Mouse (Mus musculus) spleen, adult 2 months (tissue): ENCODE results near the gene Ccdc134. TPM values are rescaled to one million over a fixed set of nuclear protein-coding genes. Genes with fewer than 3 reads are reported as not detected.

Source experiments
- DNase-seq, 2 experiments: peaks; one replicate each; pipeline versions ENCODE4 v3.0.0 to v3.0.0-alpha.2; 2012 to 2021; ENCODE audit warnings: low spot score in 2 of 2, low read depth in 1 of 2
- H3K27ac ChIP-seq: fragments of 200-500 bp; 2 replicates; pipeline ENCODE4 v1.5.1; 2012; ENCODE audit warnings: low read length, inconsistent platforms; ENCODE audit not compliant: insufficient read depth
- H3K27me3 ChIP-seq: fragments of 200-500 bp; 2 replicates; pipeline ENCODE4 v1.6.1; 2012; ENCODE audit warnings: mild to moderate bottlenecking, moderate library complexity, low read length, inconsistent platforms; ENCODE audit not compliant: control insufficient read depth, insufficient read depth
- H3K36me3 ChIP-seq: fragments of 200-500 bp; 2 replicates; pipeline ENCODE4 v1.6.1; 2012; ENCODE audit warnings: mild to moderate bottlenecking, low read length, inconsistent platforms; ENCODE audit not compliant: control insufficient read depth, insufficient read depth
- H3K4me1 ChIP-seq: fragments of 200-500 bp; 2 replicates; pipeline ENCODE4 v1.6.1; 2011; ENCODE audit warnings: inconsistent platforms; ENCODE audit not compliant: control insufficient read depth, insufficient read depth, insufficient read length
- H3K4me3 ChIP-seq: fragments of 200-500 bp; 2 replicates; pipeline ENCODE4 v1.5.1; 2011; ENCODE audit warnings: mild to moderate bottlenecking, inconsistent platforms; ENCODE audit not compliant: insufficient read depth, insufficient read length; ENCODE audit errors: extremely low read depth
- CTCF ChIP-seq: fragments of 200-500 bp; IDR thresholded peaks from 2 replicates; pipeline ENCODE4 v1.5.1; 2011; ENCODE audit warnings: mild to moderate bottlenecking, inconsistent platforms; ENCODE audit not compliant: insufficient read depth, insufficient read length, insufficient replicate concordance; ENCODE audit errors: extremely low read depth
- POLR2A ChIP-seq: fragments of 200-500 bp; IDR thresholded peaks from 2 replicates; pipeline ENCODE4 v1.6.1; 2011; ENCODE audit warnings: low read depth, low read length, inconsistent platforms
- WGBS: fragments of 180-500 bp; shearing (Covaris S2); methylation state at CpG from one replicate; pipeline ENCODE4 v1.1.7; 2018; 5-methylcytosine and 5-hydroxymethylcytosine counted together
- polyA plus RNA-seq: library from polyadenylated mRNA; depleted of rRNA; stranded (reverse); fragments of >200 nt; gene quantifications from 2 replicates; pipeline ENCODE4 v1.2.3, GENCODE M21; 2012

Gene Ccdc134
- polyA plus RNA-seq, 1 experiment: 16.7 TPM

- H3K4me3 ChIP-seq: no peak overlapping the region
- no peaks in the 10 kb centered on the region for H3K27me3 ChIP-seq
- DNase-seq: no peak
- 35% methylated on average over 10 of the region's 10 CpGs for WGBS
- H3K27ac ChIP-seq: peak overlapping the region; percentile 56; the same call in 1 of the 2 replicates
- no peak for TF ChIP-seq POLR2A
- no peak for TF ChIP-seq CTCF
- peaks cover 39% of the 10 kb centered on the region for H3K4me1 ChIP-seq
- H3K36me3 ChIP-seq: no peaks in the 10 kb centered on the region
Observed at GRCm38 (mm10) chr15:82156902-82157301, 29.2 kb downstream of the Ccdc134 start.

GRCm38 (mm10) chr15:82158243-82159035, 30.7 kb downstream of the Ccdc134 start:
- no peak overlapping the region for H3K27ac ChIP-seq
- no peaks in the 10 kb centered on the region for H3K36me3 ChIP-seq
- no peak for TF ChIP-seq POLR2A
- TF ChIP-seq CTCF: no peak
- H3K4me1 ChIP-seq: peaks cover 42% of the 10 kb centered on the region
- no peak overlapping the region for H3K4me3 ChIP-seq
- DNase-seq: no peak
- no peaks in the 10 kb centered on the region for H3K27me3 ChIP-seq
- WGBS: 80% methylated on average over 17 of the region's 17 CpGs

- TF ChIP-seq POLR2A (no peak), CTCF (no peak)
- WGBS: 89% methylated on average over 9 of the region's 9 CpGs
- DNase-seq: no peak
- H3K4me3 ChIP-seq: no peak overlapping the region
- H3K27me3 ChIP-seq: no peaks in the 10 kb centered on the region
- no peaks in the 10 kb centered on the region for H3K36me3 ChIP-seq
- peaks cover 50% of the 10 kb centered on the region for H3K4me1 ChIP-seq
- no peak overlapping the region for H3K27ac ChIP-seq
Observed at GRCm38 (mm10) chr15:82159471-82159870, 31.7 kb downstream of the Ccdc134 start.

- H3K27me3 ChIP-seq: no peaks in the 10 kb centered on the region
- H3K4me3 ChIP-seq: no peak overlapping the region
- peak overlapping the region; percentile 40; the same call in 1 of the 2 replicates for H3K27ac ChIP-seq
- no peak for TF ChIP-seq POLR2A
- no peak for TF ChIP-seq CTCF
- 50% methylated on average over 11 of the region's 11 CpGs for WGBS
- no peaks in the 10 kb centered on the region for H3K36me3 ChIP-seq
- peaks cover 53% of the 10 kb centered on the region for H3K4me1 ChIP-seq
- no peak for DNase-seq
Observed at GRCm38 (mm10) chr15:82160731-82161640, 33.3 kb downstream of the Ccdc134 start.

- peak overlapping the region; percentile 31 for H3K27ac ChIP-seq
- 74% methylated on average over 12 of the region's 12 CpGs for WGBS
- H3K4me1 ChIP-seq: peaks cover 51% of the 10 kb centered on the region; the same call in 1 of the 2 replicates
- no peak for TF ChIP-seq POLR2A
- no peaks in the 10 kb centered on the region for H3K27me3 ChIP-seq
- no peaks in the 10 kb centered on the region for H3K36me3 ChIP-seq
- H3K4me3 ChIP-seq: no peak overlapping the region
- no peak for DNase-seq
Observed at GRCm38 (mm10) chr15:82161965-82162600, 34.4 kb downstream of the Ccdc134 start.

- Histone ChIP-seq H3K27ac (peak overlapping the region; percentile 57), H3K36me3 (no peaks in the 10 kb centered on the region), H3K4me3 (no peak overlapping the region), H3K27me3 (no peaks in the 10 kb centered on the region), H3K4me1 (peaks cover 63% of the 10 kb centered on the region)
- WGBS: 52% methylated on average over 10 of the region's 10 CpGs
- no peak for TF ChIP-seq POLR2A
- TF ChIP-seq CTCF: no peak
- no peak for DNase-seq
Observed at GRCm38 (mm10) chr15:82163356-82164060, 35.8 kb downstream of the Ccdc134 start.
